Mouse (Mus musculus) adrenal gland, postnatal 25 days (tissue): ENCODE results near the gene Kng1. TPM values are rescaled to one million over a fixed set of nuclear protein-coding genes. Genes with fewer than 3 reads are reported as not detected.

Experiments used
- DNase-seq: peaks from one replicate; pipeline ENCODE4 v3.0.0; 2021; ENCODE audit warnings: mixed read lengths
- microRNA-seq, 2 experiments: library from miRNA; unstranded; fragments of <30 nt; microRNA quantifications; one replicate each; pipeline ENCODE4 v1.2.0; 2021
- total RNA-seq: library from RNA; stranded (reverse); gene quantifications from 2 replicates; pipeline ENCODE4 v1.2.3, GENCODE M21; 2021

The Kng1 gene
- total RNA-seq, 1 experiment from 2014 or later, result 0.24 TPM

GRCm38 (mm10) chr16:23113903-23114302 is 56.2 kb downstream of the Kng1 start:
- DNase-seq, result no peak

DNA sequence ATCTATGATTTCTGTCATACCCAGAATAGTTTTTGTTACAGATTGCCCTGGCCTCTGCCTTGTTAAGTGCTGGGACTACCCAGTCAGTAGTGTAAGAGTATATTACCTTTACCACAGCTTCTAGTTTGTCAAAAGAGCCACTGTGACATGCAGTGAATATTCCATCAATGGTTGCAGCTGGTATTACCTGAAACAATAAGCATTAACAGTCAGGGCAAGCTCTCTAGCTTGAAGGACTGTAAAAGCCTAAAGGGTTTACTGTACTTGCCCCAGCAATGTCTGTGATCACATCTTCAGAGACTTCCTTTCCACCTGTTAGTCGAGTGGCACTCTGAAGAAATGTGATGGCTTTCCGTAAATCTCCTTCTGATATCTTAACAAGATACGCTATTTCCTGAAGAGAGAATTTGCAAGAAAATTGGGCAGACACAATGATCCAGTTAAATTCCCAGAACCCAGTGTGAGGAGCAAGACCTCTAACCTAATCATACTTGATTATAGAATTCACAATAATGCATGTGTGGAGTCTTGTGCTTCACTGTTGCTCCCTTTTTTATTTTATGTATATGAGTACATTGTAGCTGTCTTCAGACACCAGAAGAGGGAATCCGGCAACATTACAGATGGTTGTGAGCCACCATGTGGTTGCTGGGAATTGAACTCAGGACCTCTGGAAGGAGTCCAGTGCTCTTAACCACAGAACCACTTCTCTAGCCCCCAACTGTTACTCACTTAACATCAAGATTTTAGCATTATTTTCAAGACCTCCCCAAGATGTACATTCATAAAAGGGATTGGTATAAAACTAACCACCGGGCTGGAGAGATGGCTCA is 56.9 kb downstream of the Kng1 start:
- no peak for DNase-seq

DNA sequence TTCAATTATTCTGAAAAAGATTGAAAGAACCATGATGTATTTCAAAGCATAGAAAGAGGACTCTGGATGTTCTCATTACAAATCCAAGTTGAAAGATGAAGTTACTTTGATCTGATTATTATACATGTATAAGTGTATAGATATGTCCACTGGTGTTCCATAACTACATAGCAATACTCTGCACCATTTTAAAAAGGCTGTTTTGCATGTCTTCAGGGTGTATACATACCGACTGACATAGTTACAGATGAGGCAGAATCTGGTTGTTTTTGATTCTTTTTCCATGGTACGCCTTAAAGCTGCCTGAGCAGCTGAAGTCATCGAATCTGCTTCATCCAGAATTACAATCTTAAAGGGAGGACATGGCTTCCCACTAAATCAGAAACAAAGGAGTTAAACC is 57.8 kb downstream of the Kng1 start:
- DNase-seq, result no peak

- no peak for DNase-seq
Observed at GRCm38 (mm10) chr16:23117173-23117572, 59.5 kb downstream of the Kng1 start.

- no peak for DNase-seq
Observed at GRCm38 (mm10) chr16:23122446-23122845, 64.8 kb downstream of the Kng1 start.

DNA sequence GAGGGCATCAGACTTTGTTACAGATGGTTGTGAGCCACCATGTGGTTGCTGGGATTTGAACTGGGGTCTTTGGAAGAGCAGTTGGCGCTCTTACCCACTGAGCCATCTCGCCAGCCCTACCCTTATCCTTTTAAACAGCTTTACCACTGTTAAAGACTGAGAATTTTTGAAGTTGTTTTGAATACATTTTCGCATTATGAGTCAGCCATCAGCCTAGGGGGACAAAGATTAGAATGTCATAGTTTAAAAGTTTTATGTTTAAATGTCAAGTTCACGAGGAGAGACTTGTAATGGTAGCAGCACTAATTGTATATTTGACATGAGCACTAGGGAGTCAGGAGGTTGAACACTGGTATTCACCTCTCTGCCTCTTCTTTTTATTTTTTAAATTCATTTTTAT is 65.4 kb downstream of the Kng1 start:
- DNase-seq, result no peak

- DNase-seq, result no peak
Observed at GRCm38 (mm10) chr16:23124398-23124797, 66.7 kb downstream of the Kng1 start.

DNA sequence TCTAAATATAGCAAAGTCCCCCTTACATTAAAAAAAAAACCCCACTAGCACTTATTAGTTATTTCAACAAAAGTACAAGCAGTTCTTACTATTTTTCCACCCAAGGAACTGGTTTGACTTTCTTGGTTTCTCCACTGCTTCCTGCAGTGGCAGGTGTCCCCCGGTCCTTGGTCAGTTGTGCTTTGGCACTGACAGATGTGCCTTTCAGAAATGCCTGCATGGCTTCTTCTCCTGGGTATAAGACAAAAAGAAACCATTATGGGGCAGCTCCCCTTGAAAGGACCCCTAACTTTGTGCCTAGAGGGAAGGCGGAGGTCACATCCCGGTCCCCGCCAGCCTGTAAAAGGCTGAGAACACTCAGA is 69.6 kb downstream of the Kng1 start:
- no peak for DNase-seq

DNA sequence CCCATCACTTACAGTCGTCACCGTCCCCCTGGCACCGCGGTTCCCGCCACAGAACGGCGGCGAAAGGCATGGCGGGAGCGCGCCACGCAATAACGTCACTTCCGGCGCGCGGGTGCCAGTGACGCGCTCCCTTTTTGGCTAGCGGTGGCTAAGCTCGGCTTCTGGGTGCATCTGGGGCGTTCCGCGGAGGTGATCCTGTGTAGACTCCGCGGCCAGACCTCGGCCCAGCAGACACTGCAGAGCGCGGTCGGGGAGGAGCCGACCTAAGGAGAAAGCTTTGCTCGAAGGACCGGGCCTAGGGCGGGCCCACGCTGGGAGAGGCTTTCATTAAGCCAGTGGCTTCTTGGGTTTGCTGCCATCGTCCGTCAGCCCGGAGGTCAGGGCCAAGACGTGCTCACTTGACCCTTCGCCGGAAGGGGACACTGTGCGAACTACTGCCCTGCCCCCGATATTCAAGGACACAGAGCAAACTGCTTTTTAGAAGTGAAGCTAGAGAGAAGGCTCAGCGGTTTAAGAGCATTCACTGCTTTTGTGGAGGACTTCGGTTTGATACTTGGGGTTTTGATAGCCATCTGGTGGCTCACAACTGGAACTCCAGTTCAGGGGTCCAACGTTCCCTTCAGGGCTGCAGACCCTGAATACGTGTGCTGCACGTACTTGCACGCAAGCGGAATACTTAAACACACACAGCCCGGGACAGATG is 70.2 kb downstream of the Kng1 start, which contains the start of gene Rfc4:
Rfc4 (minus strand) TSS at position 65 of the 703 bp plus-strand sequence.
- DNase-seq, result peak; percentile 92

GRCm38 (mm10) chr16:23130303-23130702 is 72.6 kb downstream of the Kng1 start:
- DNase-seq, result no peak

Small RNA genes lying within 50 kb of the gene (microRNA-seq; reads per million reads assigned to microRNA genes)
- gene Gm49346, result 5.0 to 5.1 reads per million in 2 experiments

Other genes with a start within 250 kb of the Kng1 start
- not detected in 2 replicates for gene Crygs, start 246.3 kb upstream of the Kng1 start, total RNA-seq
- 16.4 and 23.6 TPM in 2 replicates for gene Tbccd1, start 200.2 kb upstream of the Kng1 start, total RNA-seq
- 71.4 and 71.9 TPM in 2 replicates for gene Dnajb11, start 200.0 kb upstream of the Kng1 start, total RNA-seq
- 1.6 and 132 TPM in 2 replicates for gene Ahsg, start 166.6 kb upstream of the Kng1 start, total RNA-seq
- 78.1 and 82.3 TPM in 2 replicates for gene Fetub, start 139.5 kb upstream of the Kng1 start, total RNA-seq
- gene Hrg, start 106.8 kb upstream of the Kng1 start, total RNA-seq, result 0.97 and 12.6 TPM in 2 replicates
- gene Kng2, start 28.4 kb upstream of the Kng1 start, total RNA-seq, result 8.1 and 9.0 TPM in 2 replicates
- 464 and 587 TPM in 2 replicates for gene Eif4a2, start 49.6 kb downstream of the Kng1 start, total RNA-seq
- 9.9 and 10.4 TPM in 2 replicates for gene Rfc4, start 69.9 kb downstream of the Kng1 start, total RNA-seq
- 138 and 160 TPM in 2 replicates for gene Adipoq, start 88.7 kb downstream of the Kng1 start, total RNA-seq
- gene St6gal1, start 166.9 kb downstream of the Kng1 start, total RNA-seq, result 48.4 and 50.5 TPM in 2 replicates